Mouse (Mus musculus): ENCODE measurements around the gene Slfn1. TPM values are rescaled to one million over a fixed set of nuclear protein-coding genes. Genes with fewer than 3 reads are reported as not detected.
"Not testable (repeated sequence)": the region's sequence is repeated elsewhere in the genome, so short reads cannot be mapped to it uniquely, and the experiment has no call there.

Gene Slfn1
- not detected for total RNA-seq (2021)

GRCm38 (mm10) chr11:83116597-83117227 lies at the start of gene Slfn1:
Gene Slfn1 (plus strand): TSS chr11:83116849.
- no peak for DNase-seq (ENCODE audit: low spot score in 2 of 2)
- intact Hi-C loops (cut with DNase I) = no loop called here

DNA sequence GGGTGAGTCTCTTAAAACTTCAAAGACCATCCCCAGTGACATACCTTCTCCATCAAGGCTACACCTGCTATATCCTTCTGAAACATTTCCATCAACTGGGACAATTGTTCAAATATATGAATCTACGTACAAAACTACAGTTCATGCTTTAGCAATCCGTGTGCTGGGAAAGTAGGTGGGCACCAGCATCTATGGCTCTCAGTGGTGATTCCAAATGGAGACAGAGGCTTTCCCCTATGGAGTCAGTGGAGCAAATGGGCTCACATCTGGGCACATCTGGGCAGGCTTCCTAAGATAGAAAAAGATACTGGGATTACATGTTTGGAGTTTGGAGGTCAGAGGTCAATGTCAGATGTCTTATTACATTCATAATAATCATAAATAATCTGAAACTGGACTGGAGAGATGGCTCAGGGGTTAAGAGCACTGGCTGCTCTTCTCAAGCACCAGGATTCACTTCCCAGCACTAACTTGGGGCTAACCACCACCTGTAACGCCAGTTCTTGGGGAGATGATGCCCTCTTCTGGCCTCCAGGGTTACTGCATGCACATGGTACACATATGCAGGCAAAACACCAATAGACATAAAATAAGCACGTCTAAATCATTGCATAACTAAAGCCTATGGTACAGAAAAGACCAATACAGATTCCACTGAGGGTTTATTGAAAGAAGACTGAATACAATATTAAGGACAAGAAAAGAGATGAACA lies 48.5 kb upstream of the Slfn1 start:
- DNase-seq (ENCODE audit: low spot score in 2 of 2) = no peak
- intact Hi-C loops (cut with DNase I) = no loop called here

DNA sequence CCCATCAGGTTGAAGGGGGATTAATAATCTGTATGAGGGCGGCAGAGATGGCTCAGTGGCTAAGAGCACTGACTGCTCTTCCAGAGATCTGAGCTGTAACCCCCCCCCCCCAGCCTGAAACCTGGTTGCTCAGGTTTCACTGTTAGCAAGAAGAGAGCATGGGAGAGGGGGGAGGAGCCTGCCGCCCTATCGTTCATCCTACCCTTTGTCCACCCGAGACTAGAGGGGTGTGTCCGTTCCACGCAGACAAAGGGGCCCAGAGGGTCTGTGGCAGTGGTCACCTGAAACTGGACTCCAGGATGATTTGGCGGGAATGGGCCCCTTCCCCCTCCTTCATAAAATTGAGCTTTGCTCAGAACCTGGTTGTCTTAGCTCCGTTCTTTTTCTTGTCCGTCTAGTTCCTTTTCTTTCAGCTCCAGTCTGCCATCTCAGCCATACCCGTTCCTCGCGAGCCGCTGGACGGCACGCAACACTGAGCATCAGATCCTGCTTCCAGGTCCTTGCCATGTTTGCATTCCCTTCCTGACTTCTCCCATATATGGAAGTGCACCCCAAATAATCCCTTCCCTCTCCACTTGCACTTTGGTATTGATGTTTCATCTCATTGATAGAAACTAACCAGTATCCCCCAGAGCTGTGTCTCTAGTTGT lies 46.2 kb upstream of the Slfn1 start:
- no peak for DNase-seq (ENCODE audit: low spot score in 2 of 2)
- intact Hi-C loops (cut with DNase I) = no loop called here

GRCm38 (mm10) chr11:83077714-83078422 lies 38.8 kb upstream of the Slfn1 start:
- peak in 1 of 2 experiments; percentile 26 for DNase-seq (ENCODE audit: low spot score in 2 of 2)
- intact Hi-C loops (cut with DNase I) = no loop called here

- no peak for DNase-seq (ENCODE audit: low spot score in 2 of 2)
- intact Hi-C loops (cut with DNase I) = no loop called here
Observed at GRCm38 (mm10) chr11:83078423-83079140, 38.1 kb upstream of the Slfn1 start.

- intact Hi-C loops (cut with DNase I) = no loop called here
- no peak for DNase-seq (ENCODE audit: low spot score in 2 of 2)
Observed at GRCm38 (mm10) chr11:83079487-83080199, 37.0 kb upstream of the Slfn1 start.

GRCm38 (mm10) chr11:83082741-83083473 lies 33.7 kb upstream of the Slfn1 start:
- intact Hi-C loops (cut with DNase I) = no loop called here
- DNase-seq (ENCODE audit: low spot score in 2 of 2) = no peak

GRCm38 (mm10) chr11:83084161-83084560 lies 32.5 kb upstream of the Slfn1 start:
- no peak for DNase-seq (ENCODE audit: low spot score in 2 of 2)
- intact Hi-C loops (cut with DNase I) = no loop called here

DNA sequence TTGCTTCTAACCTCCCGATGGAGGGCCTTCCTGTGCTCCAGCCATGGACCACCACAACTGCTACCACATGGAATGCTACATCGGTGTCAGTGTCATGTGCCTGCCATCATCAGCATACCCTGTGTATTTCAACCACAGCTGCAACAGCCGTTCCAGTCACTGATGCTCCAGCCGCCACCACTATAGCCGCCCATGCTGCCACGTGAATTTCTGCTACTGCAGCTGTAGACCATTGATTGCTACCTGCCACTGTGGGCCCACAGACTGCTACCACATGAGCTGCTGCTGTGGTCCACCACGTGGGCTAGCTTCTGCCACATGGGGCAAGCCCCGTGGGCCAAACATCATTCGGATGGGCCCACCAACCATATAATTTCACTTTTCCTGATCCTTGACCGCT lies 31.9 kb upstream of the Slfn1 start:
- DNase-seq (ENCODE audit: low spot score in 2 of 2) = no peak
- intact Hi-C loops (cut with DNase I) = no loop called here

DNA sequence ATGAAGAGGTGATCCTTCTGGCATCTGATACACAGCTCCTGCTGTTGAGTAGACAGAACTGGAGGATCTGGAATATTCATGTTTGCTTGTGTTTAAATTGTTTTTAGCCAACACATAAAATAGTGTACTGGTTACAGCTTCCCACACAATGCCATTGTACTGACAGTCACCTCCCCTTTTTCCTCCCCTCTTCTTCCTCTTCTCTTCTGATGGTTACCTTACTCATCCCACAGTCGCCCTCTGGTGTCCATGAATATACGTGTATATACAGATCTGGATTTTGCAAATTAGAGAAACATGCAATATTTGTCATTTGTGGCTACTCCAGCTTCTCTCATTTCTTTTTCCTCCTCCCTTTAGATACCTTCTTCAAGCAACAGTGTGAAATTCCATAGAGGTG lies 1.5 kb upstream of the Slfn1 start:
- intact Hi-C loops (cut with DNase I) = no loop called here

DNA sequence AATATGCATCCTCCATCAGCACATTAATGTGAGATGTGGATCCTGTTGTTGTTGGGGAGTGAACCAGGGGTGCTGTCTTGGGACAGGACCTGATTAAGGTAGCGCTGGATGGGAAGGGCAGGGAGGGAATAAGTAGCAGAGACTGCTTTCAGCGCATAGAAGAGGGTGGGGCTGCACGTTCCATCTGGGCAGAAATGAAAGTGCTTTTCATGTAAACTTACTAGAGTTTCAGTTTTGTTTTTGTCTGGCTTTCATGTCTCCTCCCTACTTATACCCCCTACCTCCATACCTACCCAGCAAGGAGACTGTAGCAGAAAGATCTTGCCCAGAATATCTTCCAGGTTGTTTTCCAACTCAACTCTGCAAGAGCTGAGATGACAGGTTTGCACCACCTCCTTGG lies 1.4 kb downstream of the Slfn1 start:
- intact Hi-C loops (cut with DNase I) = no loop called here
- no peak for DNase-seq (ENCODE audit: low spot score in 2 of 2)

More for the DNA sequence above, 1.5 kb upstream of the Slfn1 start:
- DNase-seq (ENCODE audit: low spot score in 2 of 2) = peak; percentile 11 to 42

DNA sequence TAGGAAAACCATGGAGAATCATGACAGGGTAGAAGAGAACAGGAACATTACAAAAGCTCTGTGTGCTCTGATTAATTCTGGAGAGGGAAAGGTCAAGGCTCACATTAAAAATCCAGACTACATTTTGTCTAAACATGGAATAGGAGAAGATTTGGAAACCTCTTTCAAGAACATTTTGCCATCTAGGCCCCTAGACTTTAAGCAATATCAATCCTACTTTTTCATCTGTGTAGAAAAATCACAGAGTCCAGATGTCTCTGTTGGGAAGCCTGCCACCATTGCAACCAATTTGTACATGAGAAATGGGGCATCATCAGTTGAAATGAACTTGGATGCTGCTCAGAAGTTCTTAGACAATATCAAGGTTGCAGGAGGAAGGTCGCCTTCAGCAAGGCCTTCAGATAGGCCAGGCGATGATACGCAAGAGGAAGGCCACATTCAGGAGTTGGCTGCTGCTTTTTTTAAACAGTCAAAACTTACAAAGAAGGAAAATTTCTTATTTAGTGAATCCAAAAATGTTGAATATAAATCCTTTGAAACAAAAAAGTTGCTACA lies 4.6 kb downstream of the Slfn1 start:
- DNase-seq (ENCODE audit: low spot score in 2 of 2) = no peak
- intact Hi-C loops (cut with DNase I) = no loop called here

DNA sequence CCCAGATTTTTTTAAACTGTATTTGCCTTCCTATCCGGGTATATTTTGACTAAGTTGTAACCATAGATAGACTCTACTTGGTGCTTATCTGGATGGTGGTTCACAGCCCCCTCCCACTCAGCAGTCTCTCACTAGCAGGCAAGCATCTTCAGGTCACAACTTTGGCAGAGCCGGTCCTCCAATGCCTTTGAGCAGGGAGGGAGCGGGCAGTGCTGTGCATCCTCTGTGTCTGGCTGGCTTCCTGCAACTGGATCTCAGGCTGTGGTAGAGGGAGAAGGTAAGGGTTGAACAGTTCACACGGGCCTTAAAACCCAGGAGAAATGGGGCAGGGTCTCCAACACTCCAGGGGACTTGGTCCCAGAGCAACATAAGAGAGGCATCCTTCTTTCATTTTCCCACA lies 6.5 kb downstream of the Slfn1 start:
- intact Hi-C loops (cut with DNase I) = no loop called here
- DNase-seq (ENCODE audit: low spot score in 2 of 2) = no peak

DNA sequence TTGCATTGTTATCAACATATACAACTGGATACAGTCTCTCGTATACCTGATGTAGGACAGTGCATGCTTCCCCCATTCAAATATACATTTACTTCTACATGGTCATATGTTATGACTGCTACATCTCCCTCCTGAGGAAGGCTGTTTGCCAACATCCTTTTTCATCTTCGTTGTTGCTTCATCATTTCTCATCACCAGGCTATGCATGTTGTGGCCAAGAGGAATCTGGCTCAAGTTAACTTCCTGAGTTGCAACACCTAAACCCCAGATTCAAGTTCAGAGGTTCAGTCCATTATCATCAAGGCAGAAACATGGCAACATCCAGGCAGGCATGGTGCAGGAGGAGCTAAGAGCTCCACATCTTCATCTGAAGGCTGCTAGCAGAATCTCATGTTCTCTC lies 8.3 kb downstream of the Slfn1 start:
- DNase-seq (ENCODE audit: low spot score in 2 of 2) = no peak
- intact Hi-C loops (cut with DNase I) = no loop called here

DNA sequence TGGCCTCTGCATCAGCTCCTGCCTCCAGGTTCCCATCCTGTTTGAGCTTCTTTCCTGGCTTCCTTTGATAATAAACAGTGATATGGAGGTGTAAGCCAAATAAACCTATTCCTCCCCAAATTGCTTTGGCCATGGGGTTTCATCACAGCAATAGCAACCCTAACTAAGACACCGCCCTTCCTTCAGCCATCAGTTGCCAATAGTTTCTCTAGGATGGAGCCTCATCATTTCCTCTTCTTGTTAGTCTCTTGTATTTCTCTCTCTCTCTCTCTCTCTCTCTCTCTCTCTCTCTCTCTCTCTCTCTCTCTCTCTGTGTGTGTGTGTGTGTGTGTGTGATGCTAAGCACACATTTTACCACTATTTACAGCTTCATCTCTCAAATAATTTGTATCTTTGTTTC lies 9.0 kb downstream of the Slfn1 start:
- intact Hi-C loops (cut with DNase I); DNase-seq (ENCODE audit: low spot score in 2 of 2): not testable (repeated sequence)

DNA sequence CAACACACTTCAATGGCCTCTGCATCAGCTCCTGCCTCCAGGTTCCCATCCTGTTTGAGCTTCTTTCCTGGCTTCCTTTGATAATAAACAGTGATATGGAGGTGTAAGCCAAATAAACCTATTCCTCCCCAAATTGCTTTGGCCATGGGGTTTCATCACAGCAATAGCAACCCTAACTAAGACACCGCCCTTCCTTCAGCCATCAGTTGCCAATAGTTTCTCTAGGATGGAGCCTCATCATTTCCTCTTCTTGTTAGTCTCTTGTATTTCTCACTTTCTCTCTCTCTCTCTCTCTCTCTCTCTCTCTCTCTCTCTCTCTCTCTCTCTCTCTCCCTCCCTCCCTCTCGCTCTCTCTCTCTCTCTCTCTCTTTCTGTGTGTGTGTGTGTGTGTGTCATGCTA lies 20.6 kb downstream of the Slfn1 start:
- DNase-seq (ENCODE audit: low spot score in 2 of 2); intact Hi-C loops (cut with DNase I): not testable (repeated sequence)

DNA sequence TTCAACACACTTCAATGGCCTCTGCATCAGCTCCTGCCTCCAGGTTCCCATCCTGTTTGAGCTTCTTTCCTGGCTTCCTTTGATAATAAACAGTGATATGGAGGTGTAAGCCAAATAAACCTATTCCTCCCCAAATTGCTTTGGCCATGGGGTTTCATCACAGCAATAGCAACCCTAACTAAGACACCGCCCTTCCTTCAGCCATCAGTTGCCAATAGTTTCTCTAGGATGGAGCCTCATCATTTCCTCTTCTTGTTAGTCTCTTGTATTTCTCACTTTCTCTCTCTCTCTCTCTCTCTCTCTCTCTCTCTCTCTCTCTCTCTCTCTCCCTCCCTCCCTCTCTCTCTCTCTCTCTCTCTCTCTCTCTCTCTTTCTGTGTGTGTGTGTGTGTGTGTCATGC lies 32.3 kb downstream of the Slfn1 start:
- DNase-seq (ENCODE audit: low spot score in 2 of 2); intact Hi-C loops (cut with DNase I): not testable (repeated sequence)
